Mouse (Mus musculus): ENCODE data around the gene Gm28041.
"Not testable (repeated sequence)": the region's sequence is repeated elsewhere in the genome, so short reads cannot be mapped to it uniquely, and the experiment has no call there.

DNA sequence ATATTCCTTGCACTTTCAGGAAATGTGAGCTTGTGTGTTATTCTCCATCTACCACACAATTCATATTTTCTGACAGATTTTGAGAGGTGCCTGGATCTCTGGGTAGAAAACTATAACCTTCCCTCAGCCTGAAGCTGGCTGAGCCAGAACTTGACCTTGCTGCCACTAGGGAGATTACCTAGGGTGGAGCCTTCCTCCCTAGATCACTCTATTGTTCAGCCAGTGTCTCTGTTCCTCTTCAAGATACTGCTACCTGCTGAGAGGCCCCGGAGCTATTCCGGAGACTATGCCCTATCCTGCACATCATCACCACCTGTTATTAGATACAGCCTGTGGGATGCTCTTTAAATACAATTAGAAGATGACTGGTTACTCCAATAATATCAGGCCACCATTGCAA, 47.0 kb upstream of the Gm28041 start:
- not testable (repeated sequence) for TF ChIP-seq EP300 (optimal IDR thresholded peaks at IDR 0.05); CTCF (IDR thresholded peaks at IDR 0.05; ENCODE audit: low read depth)
